Mouse (Mus musculus): ENCODE data around the gene Abca3.
A peak's percentile ranks its signal among the peaks of the same experiment; 100 is the strongest.

Gene Abca3

DNA sequence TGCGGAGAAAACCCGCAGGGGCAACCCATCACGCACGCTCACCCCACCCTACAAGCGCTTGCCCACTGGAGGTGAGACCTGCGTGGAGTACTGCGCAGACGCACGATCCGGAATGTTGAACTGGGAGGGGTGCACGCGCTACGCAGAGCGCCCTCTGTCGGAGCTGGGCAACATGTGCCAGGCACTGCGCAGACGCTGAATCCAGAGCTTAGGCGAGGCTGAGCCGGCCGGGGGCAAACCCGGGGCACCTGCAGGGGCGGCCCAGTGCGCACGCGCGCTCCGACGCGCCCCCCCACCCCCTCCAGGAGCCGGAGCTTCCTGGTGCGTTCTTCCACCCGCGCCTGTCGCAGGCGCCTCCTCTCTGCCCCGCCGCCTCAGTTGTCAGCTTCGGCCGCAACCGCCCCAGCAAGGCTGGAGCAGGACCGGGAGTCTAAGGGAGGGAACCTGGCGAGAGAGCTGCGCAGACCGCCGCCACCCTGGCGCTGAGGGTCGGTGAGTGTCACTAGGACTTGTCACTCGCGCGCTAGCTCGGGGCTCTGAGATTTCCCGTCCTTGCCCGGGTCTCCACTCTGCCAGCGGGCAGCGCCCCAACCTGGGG is at the start of gene Abca3:
TSS of gene Abca3 (plus strand) at position 191 of the 598 bp plus-strand sequence.
- DNase-seq = peak; percentile 97

DNA sequence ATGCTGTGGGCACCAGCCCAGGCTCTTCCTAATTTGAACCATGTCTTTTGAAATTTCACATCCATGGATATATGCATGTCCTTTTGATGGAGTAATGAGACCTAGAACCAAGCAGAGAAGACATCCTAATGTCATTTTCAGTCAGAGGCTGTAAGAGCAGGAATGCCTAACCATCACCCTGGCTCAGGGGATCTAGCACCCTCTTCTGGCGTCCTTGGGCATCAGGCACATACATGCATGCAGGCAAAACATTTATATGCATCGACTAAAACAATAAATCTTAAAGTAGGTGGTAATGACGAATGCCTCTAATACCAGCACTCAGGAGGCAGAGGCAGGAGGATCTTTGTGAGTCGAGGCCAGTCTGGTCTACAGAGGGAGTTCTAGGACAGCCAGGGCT is 44.2 kb upstream of the Abca3 start:
- DNase-seq = peak; percentile 14

DNA sequence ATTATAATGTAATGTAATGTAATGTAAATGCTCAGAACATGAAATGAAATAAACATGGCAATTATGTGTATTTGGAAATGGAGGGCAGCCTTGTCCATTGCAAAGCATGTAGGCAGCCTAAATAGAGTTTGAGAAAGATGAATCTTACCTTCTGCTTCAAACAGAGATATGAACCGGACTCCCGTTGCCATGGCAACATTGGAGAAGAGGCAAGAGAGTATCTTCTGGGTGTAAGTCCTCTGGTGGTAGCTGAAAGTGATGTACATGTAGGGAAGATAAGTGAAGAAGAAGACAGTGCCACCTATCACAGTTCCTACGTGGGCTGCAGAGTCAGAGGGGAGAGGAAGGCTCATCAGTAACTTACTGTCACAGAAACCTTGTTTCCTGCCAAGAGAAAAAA is 30.9 kb upstream of the Abca3 start:
- DNase-seq = no peak

DNA sequence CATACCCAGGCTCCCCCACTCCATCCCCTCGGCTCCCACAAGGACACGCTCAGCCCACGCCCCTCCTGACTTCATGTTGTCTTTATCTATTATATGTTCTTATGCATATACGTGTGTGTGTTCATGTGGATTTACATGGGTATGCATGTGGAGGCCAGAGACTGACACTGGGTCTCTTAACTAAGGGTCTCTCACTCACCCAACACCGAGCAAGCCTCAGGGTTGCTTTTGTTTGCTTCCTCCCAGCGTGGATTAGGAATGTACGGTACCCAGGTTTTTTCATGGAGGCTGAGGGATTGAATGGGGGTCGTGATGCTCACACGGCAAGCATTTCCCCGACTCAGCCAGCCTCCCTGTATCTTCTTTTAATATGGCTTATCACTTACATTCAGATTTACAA is 26.7 kb upstream of the Abca3 start:
- no peak for DNase-seq

DNA sequence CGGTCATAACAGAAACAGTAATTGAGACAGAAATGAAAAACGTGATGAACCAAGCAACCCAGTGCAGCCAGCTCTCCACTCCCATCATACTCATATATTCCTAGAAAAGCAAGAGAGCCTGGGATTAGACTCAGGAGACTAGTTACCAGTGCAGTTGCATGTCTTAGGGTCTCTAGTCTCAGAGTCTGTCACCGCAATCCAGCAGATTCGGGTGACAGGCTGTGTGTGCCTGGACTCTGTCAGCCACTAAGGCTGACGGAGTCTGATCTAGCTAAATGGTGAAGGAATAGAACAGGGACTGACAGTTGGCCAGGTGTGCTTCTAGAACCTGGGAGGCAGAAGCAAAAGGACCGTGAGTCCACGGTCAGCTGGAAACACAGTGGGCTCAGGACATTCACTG is 24.1 kb upstream of the Abca3 start:
- DNase-seq = no peak

DNA sequence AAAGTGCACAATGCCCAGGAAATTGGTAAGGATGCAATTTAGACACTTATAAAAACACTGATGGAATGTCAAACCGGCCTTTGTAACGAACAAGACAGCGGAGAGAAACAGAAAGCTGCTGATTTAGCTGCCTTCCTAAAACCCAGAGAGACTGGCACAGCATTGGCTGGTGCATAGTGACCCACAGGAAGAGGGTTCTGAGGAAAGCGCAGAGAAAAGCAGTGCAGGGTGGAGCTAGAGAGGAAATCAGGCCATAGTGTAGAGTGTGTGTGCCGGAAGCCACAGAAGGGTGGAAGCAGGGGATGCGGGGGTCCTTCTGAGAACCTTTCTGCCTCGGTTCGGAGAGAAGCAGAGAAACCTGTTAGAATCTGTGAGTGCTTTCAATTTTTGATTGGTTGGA is 7.1 kb upstream of the Abca3 start:
- no peak for DNase-seq

DNA sequence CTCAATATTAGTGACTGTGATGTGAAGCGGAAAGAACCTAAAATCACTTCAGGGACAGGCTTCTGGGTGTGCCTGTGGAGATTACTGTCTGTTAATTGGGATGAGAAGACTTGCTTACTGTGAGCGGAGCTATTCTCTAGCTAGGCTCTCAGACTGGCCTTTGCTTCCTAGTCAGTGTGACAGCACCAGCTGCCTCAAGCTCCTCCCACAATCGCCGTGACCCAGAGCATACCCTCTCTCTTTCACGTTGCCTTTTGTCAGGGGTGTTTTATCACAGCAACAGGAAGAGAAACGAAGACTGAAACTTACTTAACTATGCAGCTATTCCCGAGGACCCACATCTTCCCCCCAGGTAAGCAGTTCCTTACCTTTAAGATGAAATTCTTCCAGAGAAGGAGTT is 4.9 kb upstream of the Abca3 start:
- DNase-seq = no peak

DNA sequence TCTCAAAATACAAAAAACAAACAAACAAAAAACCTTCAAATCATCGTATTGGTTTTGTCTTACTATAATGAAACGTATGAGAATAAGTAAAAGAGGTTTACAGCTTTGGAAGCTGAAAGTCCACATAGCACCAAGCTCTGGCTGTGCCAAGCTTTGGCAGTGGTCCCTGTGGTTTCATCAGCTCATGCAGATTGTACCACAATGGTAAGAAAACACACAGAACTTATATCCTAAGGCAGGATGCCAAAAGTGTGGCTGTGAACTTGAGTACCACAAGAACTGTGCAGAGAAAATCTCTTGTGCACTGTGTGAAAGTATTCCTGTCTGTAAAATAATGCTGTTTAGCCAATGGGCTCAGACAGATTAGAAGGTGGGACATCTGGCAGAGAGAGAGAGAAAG is 2.6 kb upstream of the Abca3 start:
- no peak for DNase-seq

DNA sequence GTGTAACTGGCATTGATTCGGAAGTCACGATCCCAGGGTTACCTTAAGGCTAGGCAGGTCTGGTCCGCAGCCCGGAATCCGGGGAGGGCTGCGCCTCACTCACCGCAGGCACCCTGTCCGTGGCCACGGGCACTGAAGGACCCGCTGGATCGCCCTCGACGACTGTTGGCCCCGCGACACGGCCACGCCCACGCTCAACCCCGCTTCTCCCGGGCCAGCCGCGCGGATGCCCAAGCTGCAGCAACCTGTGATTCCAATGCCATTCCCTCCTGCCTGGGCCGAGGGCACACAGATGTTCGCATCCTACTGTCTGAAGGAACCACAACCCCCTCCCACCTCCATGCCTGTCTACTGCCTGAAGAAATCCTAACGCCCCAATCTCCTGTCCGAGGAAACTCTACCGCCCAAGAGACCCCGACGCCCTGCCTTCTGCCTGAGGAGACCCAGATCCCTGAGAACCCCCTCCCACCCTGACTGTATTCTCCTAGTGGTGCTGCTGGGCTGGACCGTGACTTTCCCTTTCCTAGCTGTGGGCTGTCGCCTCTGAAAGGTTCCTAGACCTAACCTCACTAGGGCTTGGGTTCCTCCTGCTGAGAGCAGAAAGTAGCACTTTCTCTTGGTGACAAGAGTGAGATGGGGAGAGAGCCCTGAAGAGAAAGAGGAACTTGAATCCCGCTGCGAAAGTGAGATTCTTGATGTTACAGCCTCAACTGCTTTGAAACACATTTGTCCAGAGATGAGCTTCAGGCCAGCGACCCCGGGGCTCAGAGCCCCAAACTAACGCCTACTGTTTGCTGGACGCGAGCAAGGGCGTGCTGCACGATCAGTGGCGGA is 607 bp upstream of the Abca3 start, which contains the start of gene Abca17:
TSS of gene Abca17 (minus strand) at position 143 of the 834 bp plus-strand sequence.
- peak; percentile 45 for DNase-seq

DNA sequence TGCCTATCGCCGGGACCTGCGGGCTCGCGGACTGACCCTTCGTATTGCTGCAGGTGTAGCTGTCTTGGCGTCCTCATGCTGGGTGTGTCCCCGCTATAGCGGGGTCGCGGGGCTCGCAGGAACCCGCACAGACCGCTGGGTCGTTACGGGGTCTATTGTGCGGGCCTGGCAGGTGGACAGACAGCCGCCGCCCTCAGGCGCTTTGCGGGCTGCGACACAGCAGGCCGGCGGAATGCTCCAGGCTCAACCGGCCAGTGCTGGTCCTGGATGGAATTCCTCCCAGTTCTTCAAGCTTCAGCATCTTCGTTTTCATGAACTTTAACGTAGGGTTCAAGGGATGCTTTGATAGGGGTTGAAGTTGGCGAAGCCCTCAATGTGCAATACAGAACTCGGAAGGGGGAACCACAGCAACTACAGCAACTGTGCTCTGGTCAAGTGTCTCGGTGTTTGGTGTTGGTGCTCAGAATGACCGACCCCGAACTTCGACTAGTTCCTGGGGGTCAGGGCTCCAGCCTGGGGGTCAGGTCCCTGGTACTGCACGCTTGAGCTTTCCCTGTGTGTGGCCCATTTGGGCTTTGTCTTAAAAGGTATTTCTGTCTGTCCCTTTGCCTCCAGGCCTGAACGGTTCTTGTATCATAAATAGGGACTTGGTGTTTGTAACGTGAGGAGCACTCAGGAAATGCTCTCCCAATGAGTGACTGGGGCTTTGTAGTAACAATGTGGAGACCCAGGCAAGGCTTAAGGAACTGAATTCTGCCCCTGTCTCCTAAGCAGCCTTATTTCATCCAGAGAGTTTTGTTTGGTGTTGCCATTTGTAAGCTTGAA is 832 bp downstream of the Abca3 start:
- DNase-seq = peak; percentile 66

DNA sequence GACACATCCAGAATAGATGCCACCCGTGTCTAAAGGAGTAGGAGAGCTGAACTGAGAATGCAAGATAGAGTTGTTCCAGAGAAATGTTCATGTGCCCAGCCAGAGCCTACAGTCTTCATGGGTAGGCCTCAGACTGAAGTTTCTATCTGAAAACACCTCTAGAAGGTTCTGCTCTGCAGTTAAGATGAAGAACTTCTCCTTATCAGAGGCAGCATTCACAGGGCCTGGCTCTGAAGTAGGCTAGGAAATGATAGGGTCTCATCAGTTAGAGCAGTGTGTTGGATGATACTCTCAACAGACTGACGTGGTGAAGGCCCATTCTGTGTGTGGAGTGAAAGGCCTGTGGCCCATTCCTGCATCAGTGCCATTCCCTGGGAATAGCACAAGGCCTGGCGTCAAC is 2.2 kb downstream of the Abca3 start:
- no peak for DNase-seq

DNA sequence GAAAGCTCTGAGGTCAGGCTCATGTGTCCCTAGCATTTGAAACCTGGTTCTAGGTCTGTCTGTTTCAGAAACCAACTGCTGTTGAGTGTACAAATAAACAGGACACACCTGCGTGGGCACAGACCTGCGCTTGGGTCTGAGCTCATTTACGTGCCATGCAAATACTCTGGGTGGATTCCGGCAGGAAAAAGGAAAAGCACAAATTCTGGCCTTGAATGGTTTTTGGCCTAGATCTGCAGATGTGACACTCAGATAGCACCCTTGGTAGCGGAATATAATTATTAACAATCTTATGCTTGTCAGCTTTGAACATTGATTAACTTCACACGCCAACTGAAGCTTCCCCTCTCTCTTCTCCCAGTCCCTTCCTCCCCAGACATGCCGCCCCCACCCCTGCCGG is 3.5 kb downstream of the Abca3 start:
- peak; percentile 49 for DNase-seq

DNA sequence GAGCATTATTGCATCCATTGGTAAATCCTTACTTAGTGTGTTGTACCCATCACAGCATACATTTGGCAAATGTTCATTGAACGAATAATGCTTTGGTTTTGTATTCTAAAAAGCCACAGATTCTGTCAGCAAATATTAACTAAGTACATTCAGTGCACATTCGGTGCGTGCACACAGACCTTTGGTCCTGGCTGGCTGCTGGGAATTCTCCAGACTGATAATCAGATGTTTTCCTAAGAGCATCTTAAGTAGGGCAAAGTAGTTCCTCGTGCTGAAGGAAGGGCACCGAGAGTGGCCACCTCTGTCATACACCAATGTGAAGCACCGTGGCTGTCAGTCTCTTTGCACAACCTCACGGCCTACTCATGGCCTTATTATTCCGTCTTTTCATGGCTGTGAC is 7.3 kb downstream of the Abca3 start:
- DNase-seq = peak; percentile 72

DNA sequence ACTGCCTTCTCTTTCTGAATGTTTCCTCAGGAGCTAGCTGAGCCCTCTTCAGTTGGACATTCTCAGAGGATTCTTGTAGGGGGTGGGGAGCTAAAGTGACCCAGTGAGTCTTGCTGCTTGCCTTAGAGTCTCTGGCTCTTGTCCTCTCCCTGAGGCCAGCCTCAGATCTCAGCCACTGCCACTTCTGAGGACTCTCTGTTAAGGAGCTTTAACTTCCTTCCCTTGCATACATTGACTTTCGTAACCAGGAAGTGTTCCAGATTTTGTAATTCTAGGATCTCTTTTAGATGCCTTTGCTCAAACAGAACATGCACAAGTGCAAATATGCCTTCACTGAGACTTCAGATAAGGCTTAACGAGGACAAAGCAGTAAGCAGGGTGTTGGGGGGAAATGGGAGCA is 8.2 kb downstream of the Abca3 start:
- no peak for DNase-seq

DNA sequence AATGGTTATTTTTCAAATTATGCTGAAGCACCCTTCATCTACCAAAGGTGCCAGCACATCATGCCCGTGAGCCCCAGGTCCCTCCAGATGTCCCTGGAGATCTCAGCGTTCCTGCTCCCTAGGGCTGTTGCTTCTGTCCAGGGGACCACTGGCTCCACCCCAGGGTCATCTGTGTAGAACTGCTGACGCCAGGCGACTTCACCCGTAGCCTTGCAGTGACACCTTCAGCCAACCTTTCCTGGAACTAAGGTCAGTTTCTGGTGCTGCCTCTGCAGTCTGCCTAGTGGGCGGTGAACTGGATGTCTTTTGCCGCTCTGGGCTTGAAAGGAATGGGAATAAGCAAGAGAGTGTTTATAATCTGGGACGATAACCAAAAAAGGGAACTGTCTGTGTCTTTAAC is 9.1 kb downstream of the Abca3 start:
- peak; percentile 64 for DNase-seq

DNA sequence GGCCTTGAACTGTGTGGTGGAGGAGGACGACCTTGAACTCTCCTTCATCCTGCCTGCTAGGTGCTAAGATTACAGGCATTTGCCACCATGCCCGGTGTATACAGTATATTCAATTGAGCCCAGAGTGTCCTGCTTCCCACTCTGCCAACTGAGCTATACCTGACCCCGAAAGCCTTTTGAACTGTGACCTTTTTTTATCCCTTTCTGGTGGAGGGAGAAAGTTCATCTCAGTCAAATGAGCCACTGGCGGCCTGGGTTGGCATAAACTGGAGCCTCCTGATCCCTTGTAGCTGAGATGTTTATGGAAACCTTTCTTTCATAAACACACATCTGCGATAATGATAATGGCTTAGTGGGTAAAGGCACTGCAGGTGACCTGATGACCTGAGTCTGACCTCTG is 9.5 kb downstream of the Abca3 start:
- no peak for DNase-seq

DNA sequence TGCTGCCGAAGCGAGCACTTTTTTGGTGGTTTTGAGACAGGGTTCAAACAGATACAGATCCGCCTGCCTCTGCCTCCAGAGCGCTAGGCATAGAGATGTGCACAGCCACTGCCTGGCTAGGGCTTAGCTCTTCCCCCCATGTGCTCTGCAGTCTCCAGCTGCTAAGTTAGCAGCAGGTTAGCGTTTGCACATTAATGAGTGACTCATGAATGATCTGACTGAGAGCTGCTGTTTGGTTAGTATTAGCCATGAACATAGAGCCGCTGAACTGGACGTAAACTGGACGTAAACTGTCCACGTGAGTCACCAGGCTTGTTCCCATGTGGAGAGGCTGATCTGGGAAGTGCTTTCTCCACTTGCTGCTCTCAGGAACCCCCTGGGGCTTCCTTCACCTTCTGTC is 10.8 kb downstream of the Abca3 start:
- peak; percentile 60 for DNase-seq

DNA sequence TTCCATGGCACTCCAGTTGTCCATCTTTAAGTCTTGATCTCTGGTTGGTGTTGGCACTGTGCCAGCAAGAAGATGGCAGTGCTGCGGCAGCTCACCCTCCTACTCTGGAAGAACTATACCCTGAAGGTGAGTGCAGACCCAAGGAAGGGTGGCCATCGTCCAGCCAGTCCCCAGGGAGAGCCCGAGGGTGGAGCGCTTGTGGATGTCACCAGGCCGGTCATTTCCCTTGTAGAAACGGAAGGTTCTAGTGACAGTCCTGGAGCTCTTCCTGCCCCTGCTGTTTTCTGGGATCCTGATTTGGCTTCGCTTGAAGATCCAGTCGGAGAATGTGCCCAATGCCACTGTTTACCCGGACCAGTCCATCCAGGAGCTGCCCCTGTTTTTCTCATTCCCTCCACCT is 12.7 kb downstream of the Abca3 start:
- no peak for DNase-seq

DNA sequence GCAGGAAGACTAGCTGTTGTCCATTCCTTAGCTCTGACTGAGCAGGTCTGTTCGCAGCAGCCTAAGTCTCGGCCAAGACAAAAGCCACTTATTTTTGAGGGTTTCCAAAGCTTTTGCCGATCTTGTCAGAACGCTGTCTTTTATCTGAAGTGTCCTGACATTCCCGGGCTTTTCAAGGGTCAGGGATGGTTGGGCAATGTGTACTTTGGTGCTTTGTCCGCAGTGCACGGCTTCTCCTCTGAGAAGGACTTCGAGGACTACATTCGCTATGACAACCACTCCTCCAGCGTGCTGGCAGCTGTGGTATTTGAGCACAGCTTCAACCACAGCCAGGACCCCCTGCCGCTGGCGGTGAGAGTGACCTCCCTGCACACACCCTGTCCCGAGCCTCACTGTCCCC is 14.1 kb downstream of the Abca3 start:
- peak; percentile 39 for DNase-seq

DNA sequence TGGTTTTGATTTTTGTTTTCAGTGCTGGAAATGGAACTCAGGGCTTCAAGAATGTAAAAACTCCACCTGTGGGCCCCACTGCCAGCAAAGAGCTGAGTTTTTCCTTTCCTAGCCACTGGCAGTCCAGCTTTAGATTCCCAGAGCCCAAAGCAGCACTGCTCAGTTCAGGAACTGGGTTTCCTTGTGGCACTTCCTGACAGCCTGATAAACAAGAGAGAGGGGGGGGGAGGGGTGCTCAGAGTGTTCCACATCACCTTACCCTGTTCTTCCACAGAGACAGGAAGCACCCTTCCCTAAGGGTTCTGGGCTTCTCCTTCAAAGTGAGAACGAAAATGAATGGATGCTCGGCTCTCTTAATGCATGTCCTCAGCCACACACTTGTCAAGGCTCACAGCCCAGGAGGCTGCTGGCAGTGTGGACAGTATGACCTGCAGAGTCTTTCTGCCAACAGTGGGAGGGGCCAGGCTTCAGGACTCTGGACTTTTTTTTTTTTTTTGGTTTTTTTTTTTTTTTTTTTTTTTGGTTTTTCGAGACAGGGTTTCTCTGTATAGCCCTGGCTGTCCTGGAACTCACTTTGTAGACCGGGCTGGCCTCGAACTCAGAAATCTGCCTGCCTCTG is 23.5 kb downstream of the Abca3 start:
- DNase-seq = peak; percentile 44

DNA sequence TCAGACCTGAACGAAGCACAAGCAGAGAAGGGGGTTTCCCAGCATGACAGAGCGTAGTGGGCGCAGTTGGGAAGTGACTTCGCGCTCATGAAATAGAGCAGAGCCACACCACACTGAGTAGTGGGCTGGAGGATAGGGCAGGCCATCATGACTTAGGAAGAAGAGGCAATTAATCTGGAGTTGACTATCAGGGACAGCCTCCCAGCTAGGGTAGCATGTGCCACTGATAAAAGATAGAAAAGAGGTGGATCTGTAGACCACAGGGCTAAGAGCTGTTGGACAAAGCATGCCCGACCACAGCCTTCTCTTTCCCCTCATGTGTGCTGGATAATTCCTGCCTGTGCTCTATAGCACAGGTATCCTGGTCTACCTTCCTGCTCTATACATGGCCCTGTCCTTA is 24.1 kb downstream of the Abca3 start:
- no peak for DNase-seq

DNA sequence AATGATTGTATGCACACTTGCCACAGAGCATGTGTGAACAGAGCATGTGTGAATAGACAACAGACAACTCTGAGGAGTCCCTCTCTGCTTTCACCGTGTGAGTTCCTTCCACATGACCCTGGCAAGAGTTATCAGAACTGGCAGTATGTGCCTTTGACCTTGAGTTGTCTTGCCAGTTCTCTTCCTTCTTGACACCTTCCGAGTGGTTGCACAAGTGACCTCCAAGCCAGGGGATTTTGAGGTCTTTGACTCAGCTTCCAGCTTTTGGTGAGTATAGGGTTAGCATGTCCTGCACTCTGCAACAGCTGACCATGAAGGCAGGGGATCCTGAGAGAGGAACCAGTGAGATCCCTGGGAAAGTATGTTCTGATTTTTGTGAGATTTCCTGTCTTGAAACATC is 26.7 kb downstream of the Abca3 start:
- no peak for DNase-seq

DNA sequence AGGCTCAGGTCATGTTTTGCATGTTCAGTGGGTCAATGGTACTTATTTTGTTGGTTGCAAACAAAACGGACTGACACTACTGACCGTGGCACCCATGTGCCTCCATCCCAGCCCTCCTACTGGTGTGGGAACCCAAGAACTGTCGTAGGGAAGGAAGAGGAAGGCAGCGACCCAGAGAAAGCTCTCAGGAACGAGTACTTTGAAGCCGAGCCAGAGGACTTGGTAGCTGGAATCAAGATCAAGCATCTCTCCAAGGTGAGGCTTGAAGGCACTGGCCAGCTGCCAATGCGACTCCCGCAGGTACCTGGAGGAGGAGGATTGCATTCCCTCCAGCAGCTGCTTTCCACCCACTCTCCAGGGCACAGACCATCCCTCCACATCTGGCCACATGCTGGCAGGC is 32.0 kb downstream of the Abca3 start:
- no peak for DNase-seq
